Mouse (Mus musculus) erythroblast, embryonic 14.5 days (primary cell): ENCODE measurements around the gene Pard3b.

Experiments used
- GATA1 ChIP-seq: IDR thresholded peaks from 2 replicates; pipeline ENCODE4 v1.6.1; 2012; ENCODE audit warnings: low read length, inconsistent platforms, mixed read lengths
- TAL1 ChIP-seq: IDR thresholded peaks from 3 replicates; pipeline ENCODE4 v1.6.1; 2012; ENCODE audit warnings: low read length, inconsistent platforms, mixed read lengths

DNA sequence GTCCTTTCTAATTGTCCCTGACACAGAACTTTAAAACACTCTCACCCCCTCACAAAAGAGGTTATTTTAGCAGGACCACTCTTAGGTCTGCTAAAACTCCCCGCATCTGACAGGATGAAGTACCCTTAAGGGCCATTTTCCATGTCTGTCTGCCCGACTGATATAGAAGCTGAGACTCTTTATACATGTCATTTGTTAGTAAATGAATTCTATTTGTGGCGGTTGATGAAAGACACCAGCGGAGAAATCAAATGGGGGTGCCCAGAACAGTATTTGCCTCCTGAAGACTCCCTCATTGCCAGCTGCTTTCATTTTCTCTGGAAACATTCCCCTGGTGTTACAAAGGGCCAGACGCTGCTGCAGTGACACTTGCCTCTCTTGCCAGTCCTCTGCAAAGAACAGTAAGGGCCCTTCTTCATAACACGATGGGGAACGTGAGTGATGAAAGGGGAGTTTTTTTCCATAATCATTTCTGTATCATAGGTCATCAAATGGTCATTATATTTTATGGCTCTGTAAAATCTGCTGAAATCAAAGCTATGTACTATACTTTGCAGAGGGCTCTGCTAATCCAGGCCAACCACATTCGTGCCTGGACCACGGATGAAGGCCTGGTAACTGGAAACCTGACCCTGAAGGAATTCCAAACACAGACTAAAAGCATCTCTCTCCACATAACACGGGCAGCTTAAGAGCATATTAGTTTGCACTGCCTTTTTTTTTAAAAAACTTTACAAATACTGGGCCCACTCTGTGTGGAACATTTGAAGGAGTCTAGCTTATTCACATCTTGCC, 993.1 kb downstream of the Pard3b start:
- TF ChIP-seq GATA1 (no peak), TAL1 (no peak)
